Mouse (Mus musculus): Measurements from ENCODE around the gene Ssbp3. TPM values are rescaled to one million over a fixed set of nuclear protein-coding genes. Genes with fewer than 3 reads are reported as not detected.

The Ssbp3 gene
- polyA plus RNA-seq, 1 experiment, result 257 TPM

GRCm38 (mm10) chr4:106993053-106993452 is 82.6 kb downstream of the Ssbp3 start:
- TF ChIP-seq CTCF (IDR thresholded peaks at IDR 0.05; ENCODE audit: borderline replicate concordance, extremely low read depth, insufficient read depth, insufficient read length), result no peak
- TF ChIP-seq POLR2A (IDR thresholded peaks at IDR 0.05; ENCODE audit: borderline replicate concordance, extremely low read depth, insufficient read depth, insufficient read length, poor library complexity, severe bottlenecking), result no peak
- no peak for DNase-seq (ENCODE audit: low read depth)

- TF ChIP-seq POLR2A (IDR thresholded peaks at IDR 0.05; ENCODE audit: borderline replicate concordance, extremely low read depth, insufficient read depth, insufficient read length, poor library complexity, severe bottlenecking), result no peak
- no peak for TF ChIP-seq CTCF (IDR thresholded peaks at IDR 0.05; ENCODE audit: borderline replicate concordance, extremely low read depth, insufficient read depth, insufficient read length)
- DNase-seq (ENCODE audit: low read depth), result no peak
Observed at GRCm38 (mm10) chr4:106994252-106994651, 83.8 kb downstream of the Ssbp3 start.

GRCm38 (mm10) chr4:106995069-106995468 is 84.6 kb downstream of the Ssbp3 start:
- TF ChIP-seq CTCF (IDR thresholded peaks at IDR 0.05; ENCODE audit: borderline replicate concordance, extremely low read depth, insufficient read depth, insufficient read length) (no peak), POLR2A (IDR thresholded peaks at IDR 0.05; ENCODE audit: borderline replicate concordance, extremely low read depth, insufficient read depth, insufficient read length, poor library complexity, severe bottlenecking) (no peak)
- DNase-seq (ENCODE audit: low read depth), result no peak

- no peak for TF ChIP-seq CTCF (IDR thresholded peaks at IDR 0.05; ENCODE audit: borderline replicate concordance, extremely low read depth, insufficient read depth, insufficient read length)
- TF ChIP-seq POLR2A (IDR thresholded peaks at IDR 0.05; ENCODE audit: borderline replicate concordance, extremely low read depth, insufficient read depth, insufficient read length, poor library complexity, severe bottlenecking), result no peak
- DNase-seq (ENCODE audit: low read depth), result no peak
Observed at GRCm38 (mm10) chr4:106995513-106995912, 85.0 kb downstream of the Ssbp3 start.

GRCm38 (mm10) chr4:106996305-106997076 is 86.0 kb downstream of the Ssbp3 start:
- no peak for TF ChIP-seq CTCF (IDR thresholded peaks at IDR 0.05; ENCODE audit: borderline replicate concordance, extremely low read depth, insufficient read depth, insufficient read length)
- no peak for TF ChIP-seq POLR2A (IDR thresholded peaks at IDR 0.05; ENCODE audit: borderline replicate concordance, extremely low read depth, insufficient read depth, insufficient read length, poor library complexity, severe bottlenecking)
- DNase-seq (ENCODE audit: low read depth), result peak; percentile 67

GRCm38 (mm10) chr4:107001259-107001810 is 90.8 kb downstream of the Ssbp3 start:
- no peak for DNase-seq (ENCODE audit: low read depth)

GRCm38 (mm10) chr4:107001916-107002488 is 91.5 kb downstream of the Ssbp3 start:
- no peak for TF ChIP-seq POLR2A (IDR thresholded peaks at IDR 0.05; ENCODE audit: borderline replicate concordance, extremely low read depth, insufficient read depth, insufficient read length, poor library complexity, severe bottlenecking)
- TF ChIP-seq CTCF (IDR thresholded peaks at IDR 0.05; ENCODE audit: borderline replicate concordance, extremely low read depth, insufficient read depth, insufficient read length), result no peak
- peak; percentile 69 for DNase-seq (ENCODE audit: low read depth)

More at GRCm38 (mm10) chr4:107001259-107001810, 90.8 kb downstream of the Ssbp3 start:
- TF ChIP-seq CTCF (IDR thresholded peaks at IDR 0.05; ENCODE audit: borderline replicate concordance, extremely low read depth, insufficient read depth, insufficient read length), result no peak
- TF ChIP-seq POLR2A (IDR thresholded peaks at IDR 0.05; ENCODE audit: borderline replicate concordance, extremely low read depth, insufficient read depth, insufficient read length, poor library complexity, severe bottlenecking), result no peak

- no peak for TF ChIP-seq CTCF (IDR thresholded peaks at IDR 0.05; ENCODE audit: borderline replicate concordance, extremely low read depth, insufficient read depth, insufficient read length)
- TF ChIP-seq POLR2A (IDR thresholded peaks at IDR 0.05; ENCODE audit: borderline replicate concordance, extremely low read depth, insufficient read depth, insufficient read length, poor library complexity, severe bottlenecking), result no peak
- no peak for DNase-seq (ENCODE audit: low read depth)
Observed at GRCm38 (mm10) chr4:107002517-107003165, 92.1 kb downstream of the Ssbp3 start.

GRCm38 (mm10) chr4:107003199-107003598 is 92.7 kb downstream of the Ssbp3 start:
- no peak for DNase-seq (ENCODE audit: low read depth)
- TF ChIP-seq POLR2A (IDR thresholded peaks at IDR 0.05; ENCODE audit: borderline replicate concordance, extremely low read depth, insufficient read depth, insufficient read length, poor library complexity, severe bottlenecking) (no peak), CTCF (IDR thresholded peaks at IDR 0.05; ENCODE audit: borderline replicate concordance, extremely low read depth, insufficient read depth, insufficient read length) (no peak)

- no peak for TF ChIP-seq POLR2A (IDR thresholded peaks at IDR 0.05; ENCODE audit: borderline replicate concordance, extremely low read depth, insufficient read depth, insufficient read length, poor library complexity, severe bottlenecking)
- no peak for TF ChIP-seq CTCF (IDR thresholded peaks at IDR 0.05; ENCODE audit: borderline replicate concordance, extremely low read depth, insufficient read depth, insufficient read length)
Observed at GRCm38 (mm10) chr4:107003786-107004185, 93.3 kb downstream of the Ssbp3 start.

GRCm38 (mm10) chr4:107004346-107004745 is 93.8 kb downstream of the Ssbp3 start:
- no peak for DNase-seq (ENCODE audit: low read depth)
- TF ChIP-seq POLR2A (IDR thresholded peaks at IDR 0.05; ENCODE audit: borderline replicate concordance, extremely low read depth, insufficient read depth, insufficient read length, poor library complexity, severe bottlenecking), result no peak
- TF ChIP-seq CTCF (IDR thresholded peaks at IDR 0.05; ENCODE audit: borderline replicate concordance, extremely low read depth, insufficient read depth, insufficient read length), result no peak

More at GRCm38 (mm10) chr4:107003786-107004185, 93.3 kb downstream of the Ssbp3 start:
- DNase-seq (ENCODE audit: low read depth), result no peak

Data from brain, embryonic 14.5 days (tissue).